Mouse (Mus musculus): ENCODE results near the gene Mllt6. TPM values are rescaled to one million over a fixed set of nuclear protein-coding genes. Genes with fewer than 3 reads are reported as not detected.

Mllt6 gene
- polyA plus RNA-seq, 1 experiment from 2014 or later: 3.3 TPM

GRCm38 (mm10) chr11:97711200-97711900 lies 48.1 kb downstream of the Mllt6 start:
- ATAC-seq (ENCODE audit: insufficient number of reproducible peaks, insufficient read depth, low FRiP score, low TSS enrichment, low read depth): no peak

DNA sequence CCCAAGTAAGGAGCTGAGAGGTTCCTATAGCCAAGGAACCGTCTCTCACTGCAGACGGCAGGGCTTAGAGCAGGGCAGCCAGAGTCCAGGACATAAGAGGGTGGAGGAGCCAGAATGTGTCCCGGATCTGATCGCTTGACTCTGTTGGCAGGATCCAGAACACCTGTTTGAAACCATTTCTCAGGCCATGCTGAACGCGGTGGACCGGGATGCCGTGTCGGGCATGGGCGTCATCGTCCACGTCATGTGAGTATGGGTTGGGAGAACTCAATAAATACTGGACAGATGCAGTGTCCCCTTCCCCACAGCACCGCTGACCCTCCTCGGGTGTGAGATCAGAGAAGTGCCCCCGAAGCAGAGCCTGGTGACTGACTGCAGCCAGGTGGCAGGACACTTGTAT lies 49.1 kb downstream of the Mllt6 start:
- Histone ChIP-seq H3K9ac (no peak overlapping the region), H3K36me3 (peaks cover 74% of the 10 kb centered on the region), H3K27ac (no peak overlapping the region), H3K27me3 (no peaks in the 10 kb centered on the region), H3K4me3 (no peak overlapping the region), H3K4me1 (no peaks in the 10 kb centered on the region), H3K4me2 (no peak overlapping the region), H3K9me3 (0 out of 2 replicates have a peak, but pooled peaks cover 4% of the 10 kb centered on the region)
- WGBS: 91% methylated on average over 15 of the region's 15 CpGs
- ATAC-seq (ENCODE audit: insufficient number of reproducible peaks, insufficient read depth, low FRiP score, low TSS enrichment, low read depth): no peak

More at GRCm38 (mm10) chr11:97711200-97711900, 48.1 kb downstream of the Mllt6 start:
- 71% methylated on average over 13 of the region's 13 CpGs for WGBS
- H3K4me1 ChIP-seq: no peaks in the 10 kb centered on the region
- peaks cover 75% of the 10 kb centered on the region for H3K36me3 ChIP-seq
- H3K9me3 ChIP-seq: 0 out of 2 replicates have a peak, but pooled peaks cover 4% of the 10 kb centered on the region
- H3K4me2 ChIP-seq: no peak overlapping the region
- H3K27ac ChIP-seq: no peak overlapping the region
- H3K9ac ChIP-seq: no peak overlapping the region
- no peak overlapping the region for H3K4me3 ChIP-seq
- H3K27me3 ChIP-seq: no peaks in the 10 kb centered on the region

DNA sequence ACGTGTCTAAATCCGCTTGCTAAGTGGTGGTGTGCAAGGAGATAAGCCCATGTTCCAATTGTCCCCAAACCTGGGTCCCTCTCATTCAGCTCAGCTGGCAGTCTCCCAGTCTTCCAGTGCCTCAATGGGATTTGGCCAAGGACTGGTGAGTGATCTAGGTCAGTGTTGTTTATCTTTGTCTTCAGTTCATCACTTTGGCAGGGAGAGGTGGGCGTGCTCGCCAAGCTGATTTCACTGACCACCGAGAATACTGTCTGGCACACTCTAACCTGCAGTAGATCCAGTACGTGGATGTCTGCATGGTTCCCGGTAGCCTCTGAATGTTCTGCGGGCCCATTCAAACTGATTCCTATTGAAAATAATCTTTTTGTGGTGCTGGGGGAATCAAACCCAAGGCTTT lies 50.7 kb downstream of the Mllt6 start:
- ATAC-seq (ENCODE audit: insufficient number of reproducible peaks, insufficient read depth, low FRiP score, low TSS enrichment, low read depth): no peak
- H3K9me3 ChIP-seq: 0 out of 2 replicates have a peak, but pooled peaks cover 4% of the 10 kb centered on the region
- H3K27me3 ChIP-seq: no peaks in the 10 kb centered on the region
- H3K36me3 ChIP-seq: peaks cover 76% of the 10 kb centered on the region
- WGBS: 92% methylated on average over 8 of the region's 8 CpGs
- H3K27ac ChIP-seq: no peak overlapping the region; the same call in 1 of the 2 replicates
- H3K4me1 ChIP-seq: no peaks in the 10 kb centered on the region
- no peak overlapping the region for H3K9ac ChIP-seq
- no peak overlapping the region for H3K4me2 ChIP-seq
- H3K4me3 ChIP-seq: no peak overlapping the region

DNA sequence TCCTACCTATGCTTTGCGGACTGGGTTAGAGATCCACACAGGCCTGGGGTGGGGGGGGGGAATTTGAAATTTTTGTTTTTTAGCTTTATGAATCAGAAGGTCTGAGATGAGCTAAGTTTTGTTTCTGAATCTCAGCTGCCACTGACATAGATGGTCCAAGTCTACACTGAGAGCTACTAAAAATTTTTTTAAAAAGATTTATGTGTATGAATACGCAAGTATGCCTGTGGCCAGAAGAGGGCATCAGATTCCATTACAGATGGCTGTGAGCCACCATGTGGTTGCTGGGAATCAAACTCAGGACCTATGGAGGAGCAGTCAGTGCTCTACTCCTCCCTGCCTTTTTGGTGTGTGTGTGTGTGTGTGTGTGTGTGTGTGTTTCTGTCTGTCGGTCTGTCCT lies 51.1 kb downstream of the Mllt6 start:
- Histone ChIP-seq H3K36me3 (peaks cover 76% of the 10 kb centered on the region), H3K27ac (no peak overlapping the region), H3K4me3 (no peak overlapping the region), H3K4me1 (no peaks in the 10 kb centered on the region), H3K9ac (no peak overlapping the region), H3K4me2 (no peak overlapping the region), H3K9me3 (0 out of 2 replicates have a peak, but pooled peaks cover 4% of the 10 kb centered on the region), H3K27me3 (no peaks in the 10 kb centered on the region)
- ATAC-seq (ENCODE audit: insufficient number of reproducible peaks, insufficient read depth, low FRiP score, low TSS enrichment, low read depth): no peak
- 92% methylated on average over 3 of the region's 3 CpGs for WGBS

GRCm38 (mm10) chr11:97714784-97715760 lies 51.9 kb downstream of the Mllt6 start:
- no peaks in the 10 kb centered on the region for H3K27me3 ChIP-seq
- peaks cover 83% of the 10 kb centered on the region for H3K36me3 ChIP-seq
- no peak overlapping the region for H3K4me3 ChIP-seq
- WGBS: 87% methylated on average over 14 of the region's 14 CpGs
- H3K4me1 ChIP-seq: no peaks in the 10 kb centered on the region
- no peak overlapping the region for H3K4me2 ChIP-seq
- 0 out of 2 replicates have a peak, but pooled peaks cover 4% of the 10 kb centered on the region for H3K9me3 ChIP-seq
- no peak overlapping the region for H3K9ac ChIP-seq
- ATAC-seq (ENCODE audit: insufficient number of reproducible peaks, insufficient read depth, low FRiP score, low TSS enrichment, low read depth): no peak
- no peak overlapping the region; the same call in 1 of the 2 replicates for H3K27ac ChIP-seq

DNA sequence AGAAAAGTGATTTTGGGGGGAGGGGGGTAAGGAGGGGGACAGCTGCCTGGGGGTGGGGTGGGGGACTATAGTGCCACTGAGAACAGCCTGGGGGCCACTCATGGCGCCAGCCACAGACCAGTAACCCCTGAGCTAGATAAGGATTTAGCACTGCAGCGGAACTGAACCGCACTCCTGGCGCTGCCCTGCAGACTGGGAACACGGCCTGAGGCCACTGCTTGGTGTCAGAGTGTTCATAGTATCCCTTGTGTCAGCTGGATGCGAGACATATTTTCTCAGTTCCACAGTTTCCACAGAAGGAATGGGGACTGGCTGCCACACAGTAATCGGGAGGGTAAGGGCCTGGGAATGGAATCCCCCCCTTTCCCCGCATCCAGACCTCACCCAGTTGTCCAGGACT lies 52.8 kb downstream of the Mllt6 start:
- H3K27ac ChIP-seq: no peak overlapping the region
- H3K4me1 ChIP-seq: no peaks in the 10 kb centered on the region
- H3K36me3 ChIP-seq: peaks cover 89% of the 10 kb centered on the region
- no peak overlapping the region for H3K4me3 ChIP-seq
- no peak for ATAC-seq (ENCODE audit: insufficient number of reproducible peaks, insufficient read depth, low FRiP score, low TSS enrichment, low read depth)
- H3K9me3 ChIP-seq: 0 out of 2 replicates have a peak, but pooled peaks cover 4% of the 10 kb centered on the region
- no peak overlapping the region for H3K9ac ChIP-seq
- no peaks in the 10 kb centered on the region for H3K27me3 ChIP-seq
- H3K4me2 ChIP-seq: no peak overlapping the region
- 82% methylated on average over 8 of the region's 8 CpGs for whole genome bisulfite sequencing

GRCm38 (mm10) chr11:97717369-97718280 lies 54.4 kb downstream of the Mllt6 start:
- Histone ChIP-seq H3K4me1 (no peaks in the 10 kb centered on the region), H3K36me3 (peaks cover 89% of the 10 kb centered on the region), H3K4me2 (no peak overlapping the region), H3K9me3 (0 out of 2 replicates have a peak, but pooled peaks cover 9% of the 10 kb centered on the region), H3K9ac (0 out of 2 replicates have a peak overlapping the region, but pooled peaks have one; percentile 27), H3K27ac (no peak overlapping the region), H3K27me3 (no peaks in the 10 kb centered on the region), H3K4me3 (no peak overlapping the region)
- WGBS: 85% methylated on average over 26 of the region's 26 CpGs
- ATAC-seq (ENCODE audit: insufficient number of reproducible peaks, insufficient read depth, low FRiP score, low TSS enrichment, low read depth): no peak

DNA sequence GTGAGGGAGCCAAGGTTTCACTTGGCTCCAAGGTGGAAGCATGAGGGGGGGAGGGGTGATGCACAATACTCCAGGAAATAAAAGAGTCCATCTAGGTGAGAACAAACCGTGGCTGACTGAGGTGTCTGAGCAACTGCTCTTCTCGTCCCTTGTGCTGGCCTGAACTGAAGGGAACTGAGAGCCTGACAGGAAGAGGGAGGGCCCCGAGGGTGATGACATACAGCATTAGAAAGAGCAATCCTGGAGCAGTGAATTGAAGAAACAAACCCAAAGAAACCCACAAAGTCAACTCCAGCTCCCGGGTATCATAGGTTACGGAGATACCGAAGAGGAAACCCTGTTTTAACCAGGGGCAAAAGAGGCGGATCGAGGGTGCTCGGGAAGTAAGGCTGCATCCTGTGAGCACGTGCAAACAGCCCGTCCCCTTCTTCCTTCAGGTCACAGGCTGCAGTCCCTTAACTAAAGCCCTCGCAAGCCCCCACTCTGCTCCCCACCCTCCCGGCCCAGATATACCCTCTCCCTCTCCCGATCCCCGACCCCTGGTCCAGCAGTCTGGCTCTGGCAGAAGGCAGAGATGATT lies 55.2 kb downstream of the Mllt6 start:
- Histone ChIP-seq H3K4me3 (no peak overlapping the region), H3K9ac (no peak overlapping the region), H3K27me3 (no peaks in the 10 kb centered on the region), H3K9me3 (0 out of 2 replicates have a peak, but pooled peaks cover 9% of the 10 kb centered on the region), H3K4me2 (no peak overlapping the region), H3K4me1 (no peaks in the 10 kb centered on the region), H3K27ac (no peak overlapping the region), H3K36me3 (peaks cover 90% of the 10 kb centered on the region)
- ATAC-seq (ENCODE audit: insufficient number of reproducible peaks, insufficient read depth, low FRiP score, low TSS enrichment, low read depth): no peak
- WGBS: 81% methylated on average over 15 of the region's 15 CpGs

GRCm38 (mm10) chr11:97719041-97719440 lies 55.8 kb downstream of the Mllt6 start:
- no peaks in the 10 kb centered on the region for H3K27me3 ChIP-seq
- no peak overlapping the region for H3K4me3 ChIP-seq
- H3K9me3 ChIP-seq: 0 out of 2 replicates have a peak, but pooled peaks cover 9% of the 10 kb centered on the region
- H3K4me1 ChIP-seq: no peaks in the 10 kb centered on the region
- H3K36me3 ChIP-seq: peaks cover 90% of the 10 kb centered on the region
- no peak for ATAC-seq (ENCODE audit: insufficient number of reproducible peaks, insufficient read depth, low FRiP score, low TSS enrichment, low read depth)
- no peak overlapping the region for H3K27ac ChIP-seq
- WGBS: 89% methylated on average over 4 of the region's 4 CpGs
- H3K4me2 ChIP-seq: no peak overlapping the region
- no peak overlapping the region for H3K9ac ChIP-seq

DNA sequence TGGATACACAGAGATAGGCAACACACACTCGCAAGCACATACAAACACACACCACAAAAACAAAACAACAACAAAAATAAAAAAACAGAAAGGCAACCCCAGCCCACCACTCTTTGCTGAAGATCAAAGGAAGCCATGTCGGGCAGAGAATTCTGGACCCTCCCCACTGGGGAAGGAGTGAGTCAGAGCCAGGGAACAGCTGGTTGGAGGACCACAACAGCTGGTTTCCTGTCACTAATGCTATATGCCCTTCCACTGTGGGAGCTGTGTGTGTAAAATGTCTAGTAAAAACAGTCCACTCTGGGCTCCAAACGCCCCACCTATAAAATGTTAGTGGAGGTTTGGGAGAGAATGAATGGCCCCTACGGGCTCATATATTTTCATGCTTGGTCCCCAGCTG lies 58.1 kb downstream of the Mllt6 start:
- H3K9ac ChIP-seq: no peak overlapping the region
- H3K4me3 ChIP-seq: no peak overlapping the region
- H3K4me2 ChIP-seq: no peak overlapping the region
- H3K27ac ChIP-seq: no peak overlapping the region
- no peaks in the 10 kb centered on the region for H3K4me1 ChIP-seq
- WGBS: 93% methylated on average over 4 of the region's 4 CpGs
- ATAC-seq (ENCODE audit: insufficient number of reproducible peaks, insufficient read depth, low FRiP score, low TSS enrichment, low read depth): no peak
- no peaks in the 10 kb centered on the region for H3K27me3 ChIP-seq
- H3K9me3 ChIP-seq: 0 out of 2 replicates have a peak, but pooled peaks cover 5% of the 10 kb centered on the region
- peaks cover 98% of the 10 kb centered on the region for H3K36me3 ChIP-seq

Measured in embryonic facial prominence, embryonic 13.5 days (tissue).